Mouse (Mus musculus) hindbrain, postnatal 0 days (tissue): ENCODE data around the gene Kcnj9. TPM values are rescaled to one million over a fixed set of nuclear protein-coding genes. Genes with fewer than 3 reads are reported as not detected.

Experiments
- ATAC-seq: fragments of 200-750 bp; cut with Nextera tagmentation; 2 replicates; pipeline ENCODE4 v1.8.0; 2017; ENCODE audit warnings: mild to moderate bottlenecking, moderate TSS enrichment, moderate library complexity
- DNase-seq: peaks from one replicate; pipeline ENCODE4 v3.0.0-alpha.2; 2015; ENCODE audit warnings: low spot score
- H3K27ac ChIP-seq: fragments of 300-500 bp; sonication (generic); 2 replicates; pipeline ENCODE4 v1.5.1; 2014; ENCODE audit warnings: mild to moderate bottlenecking
- H3K27me3 ChIP-seq: fragments of 300-500 bp; sonication (generic); 2 replicates; pipeline ENCODE4 v1.6.1; 2014; ENCODE audit warnings: low read length, mixed read lengths; ENCODE audit not compliant: insufficient read depth
- H3K36me3 ChIP-seq: fragments of 300-500 bp; sonication (generic); 2 replicates; pipeline ENCODE4 v1.6.1; 2014; ENCODE audit warnings: low read length, mixed read lengths; ENCODE audit not compliant: insufficient read depth
- H3K4me1 ChIP-seq: fragments of 300-500 bp; sonication (generic); 2 replicates; pipeline ENCODE4 v1.6.1; 2014; ENCODE audit warnings: antibody characterized with exemption, low read length, mixed read lengths; ENCODE audit not compliant: insufficient read depth
- H3K4me2 ChIP-seq: fragments of 300-500 bp; sonication (generic); 2 replicates; pipeline ENCODE4 v1.6.1; 2014; ENCODE audit warnings: low read depth, mild to moderate bottlenecking, low read length, moderate library complexity, mixed read lengths
- H3K4me3 ChIP-seq: fragments of 300-500 bp; sonication (generic); 2 replicates; pipeline ENCODE4 v1.5.1; 2014; ENCODE audit warnings: low read length
- H3K9ac ChIP-seq: fragments of 300-500 bp; sonication (generic); replicated peaks from 2 replicates; pipeline ENCODE4 v1.6.1; 2014; ENCODE audit warnings: mild to moderate bottlenecking, low read length, moderate library complexity, mixed read lengths
- H3K9me3 ChIP-seq: fragments of 300-500 bp; sonication (generic); 2 replicates; pipeline ENCODE4 v1.6.1; 2016; ENCODE audit warnings: low read length, mixed read lengths
- CTCF ChIP-seq: IDR thresholded peaks from 2 replicates; pipeline ENCODE4 v1.5.1; 2016; ENCODE audit warnings: antibody characterized with exemption, control low read depth, low read depth
- WGBS: fragments of 180-500 bp; shearing (Covaris S2); extraction: QIAGEN DNeasy Blood & Tissue Kit; methylation state at CpG from one replicate; pipeline ENCODE4 v1.1.7; 2014; 5-methylcytosine and 5-hydroxymethylcytosine counted together
- polyA plus RNA-seq: library from polyadenylated mRNA; unstranded; fragments of >200 nt; fragmentation: Nextera tagmentation; extraction: Ambion mirVana; gene quantifications from 2 replicates; pipeline ENCODE4 v1.2.1, GENCODE M21; 2015
- total RNA-seq: library from RNA; depleted of rRNA; stranded (reverse); fragments of >200 nt; gene quantifications from 2 replicates; pipeline ENCODE4 v1.2.3, GENCODE M21; 2014; rRNA removed

Gene Kcnj9
- total and polyA plus RNA-seq, 2 experiments from 2014 or later = 3.6 to 9.8 TPM

DNA sequence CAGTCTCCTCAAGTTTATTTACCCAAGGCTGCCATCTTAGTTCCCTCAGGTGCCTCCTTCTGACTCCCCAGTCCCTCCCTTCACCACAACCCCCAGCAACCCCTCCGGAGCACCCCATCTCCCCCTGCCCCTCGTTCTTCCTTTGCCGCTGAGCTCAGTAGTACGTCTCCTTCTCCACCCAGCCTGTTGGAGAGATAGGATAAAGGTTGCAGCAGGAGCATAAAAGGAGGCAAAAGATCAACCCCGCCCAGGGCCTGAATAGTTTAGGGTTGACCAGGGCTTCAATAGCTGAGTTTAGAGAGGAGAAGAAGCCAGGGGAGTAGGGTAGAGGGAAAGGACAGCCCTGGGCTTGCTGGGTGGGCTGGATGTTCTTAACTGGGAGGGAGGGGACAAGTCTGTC is 54.6 kb downstream of the Kcnj9 start:
- Histone ChIP-seq H3K27ac (peak overlapping the region; percentile 2; the same call in 1 of the 2 replicates), H3K27me3 (no peaks in the 10 kb centered on the region), H3K4me2 (no peak overlapping the region), H3K4me1 (peaks cover 6% of the 10 kb centered on the region; the same call in 1 of the 2 replicates), H3K36me3 (no peaks in the 10 kb centered on the region), H3K9me3 (no peaks in the 10 kb centered on the region), H3K4me3 (no peak overlapping the region), H3K9ac (no peak overlapping the region)
- whole genome bisulfite sequencing = 76% methylated on average over 5 of the region's 5 CpGs
- no peak for TF ChIP-seq CTCF
- DNase-seq (no peak), ATAC-seq (no peak)

DNA sequence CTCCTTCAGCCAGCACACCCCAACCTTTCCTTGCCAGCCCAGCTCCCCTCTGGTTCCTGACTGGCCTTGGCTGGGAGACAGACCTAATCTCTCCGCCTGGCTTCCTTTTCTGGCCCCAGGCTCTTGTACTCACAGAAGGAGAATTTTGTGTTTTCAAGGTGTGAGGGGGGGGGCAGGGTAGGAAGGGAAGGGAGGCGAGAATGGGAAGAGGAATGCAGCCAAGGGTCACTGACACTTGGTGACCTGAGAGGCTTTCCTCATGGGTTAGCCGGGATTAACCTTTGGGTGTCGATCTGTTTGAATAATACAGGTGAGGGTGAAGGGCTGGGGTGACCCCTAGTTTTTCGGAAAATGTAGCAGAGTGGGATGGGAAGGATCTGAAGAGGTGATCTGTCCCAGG is 55.0 kb downstream of the Kcnj9 start:
- no peaks in the 10 kb centered on the region for H3K27me3 ChIP-seq
- DNase-seq (no peak), ATAC-seq (no peak)
- no peak overlapping the region for H3K4me3 ChIP-seq
- no peaks in the 10 kb centered on the region for H3K9me3 ChIP-seq
- H3K27ac ChIP-seq = peak overlapping the region; percentile 2; the same call in 1 of the 2 replicates
- no peak for TF ChIP-seq CTCF
- no peak overlapping the region for H3K4me2 ChIP-seq
- no peak overlapping the region for H3K9ac ChIP-seq
- H3K4me1 ChIP-seq = peaks cover 6% of the 10 kb centered on the region; the same call in 1 of the 2 replicates
- no peaks in the 10 kb centered on the region for H3K36me3 ChIP-seq
- WGBS = 68% methylated on average over 5 of the region's 5 CpGs

DNA sequence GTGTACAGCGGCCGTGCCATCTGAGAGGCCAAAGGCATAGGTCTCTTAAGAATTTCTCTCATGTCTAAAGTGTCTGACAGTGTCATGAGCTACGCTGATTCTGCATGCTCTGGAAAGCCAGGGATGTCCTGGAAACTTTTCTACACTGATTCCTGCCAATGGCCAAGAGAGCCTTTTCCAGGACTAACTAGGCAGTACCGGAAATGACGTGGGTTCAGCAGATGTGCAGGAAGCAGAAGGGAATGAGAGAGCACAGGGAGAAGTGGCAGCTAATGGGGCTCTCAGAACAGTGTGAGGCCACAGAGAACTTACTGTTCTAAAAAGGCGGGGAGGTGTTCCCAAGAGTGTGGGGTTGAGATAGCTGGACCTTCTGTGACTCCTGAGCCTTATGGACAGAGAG is 55.7 kb downstream of the Kcnj9 start:
- DNase-seq = no peak
- H3K4me2 ChIP-seq = no peak overlapping the region
- no peak for TF ChIP-seq CTCF
- no peaks in the 10 kb centered on the region for H3K9me3 ChIP-seq
- WGBS = 89% methylated on average over 6 of the region's 6 CpGs
- no peak for ATAC-seq
- H3K27ac ChIP-seq = no peak overlapping the region
- H3K36me3 ChIP-seq = no peaks in the 10 kb centered on the region
- no peak overlapping the region for H3K4me3 ChIP-seq
- peaks cover 6% of the 10 kb centered on the region; the same call in 1 of the 2 replicates for H3K4me1 ChIP-seq
- H3K9ac ChIP-seq = no peak overlapping the region
- no peaks in the 10 kb centered on the region for H3K27me3 ChIP-seq

DNA sequence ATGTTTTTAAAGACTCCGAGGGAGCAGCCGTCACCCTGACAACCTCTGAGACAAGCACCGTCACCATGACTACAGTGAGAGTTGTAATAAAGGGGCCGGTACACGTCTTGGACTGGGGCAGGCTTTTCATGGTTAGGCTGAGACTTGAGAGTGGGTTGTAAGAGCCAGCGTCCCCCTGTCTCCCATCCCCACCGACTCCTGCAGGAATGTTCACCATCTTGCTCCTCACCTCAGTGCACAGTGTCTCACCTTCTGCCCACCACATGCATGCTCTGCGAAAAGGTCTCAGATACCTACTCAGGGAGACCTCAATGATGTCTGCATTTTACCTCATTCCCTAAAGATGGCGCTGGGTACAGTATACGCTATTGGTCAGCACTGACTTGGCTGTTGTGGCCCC is 57.4 kb downstream of the Kcnj9 start:
- Histone ChIP-seq H3K4me3 (no peak overlapping the region), H3K27me3 (no peaks in the 10 kb centered on the region), H3K4me1 (peaks cover 6% of the 10 kb centered on the region; the same call in 1 of the 2 replicates), H3K9me3 (no peaks in the 10 kb centered on the region), H3K9ac (no peak overlapping the region), H3K27ac (0 out of 2 replicates have a peak overlapping the region, but pooled peaks have one; percentile 22), H3K4me2 (no peak overlapping the region), H3K36me3 (no peaks in the 10 kb centered on the region)
- WGBS = 33% methylated on average over 10 of the region's 10 CpGs
- DNase-seq (peak; percentile 70), ATAC-seq (peak; percentile 90)
- no peak for TF ChIP-seq CTCF

DNA sequence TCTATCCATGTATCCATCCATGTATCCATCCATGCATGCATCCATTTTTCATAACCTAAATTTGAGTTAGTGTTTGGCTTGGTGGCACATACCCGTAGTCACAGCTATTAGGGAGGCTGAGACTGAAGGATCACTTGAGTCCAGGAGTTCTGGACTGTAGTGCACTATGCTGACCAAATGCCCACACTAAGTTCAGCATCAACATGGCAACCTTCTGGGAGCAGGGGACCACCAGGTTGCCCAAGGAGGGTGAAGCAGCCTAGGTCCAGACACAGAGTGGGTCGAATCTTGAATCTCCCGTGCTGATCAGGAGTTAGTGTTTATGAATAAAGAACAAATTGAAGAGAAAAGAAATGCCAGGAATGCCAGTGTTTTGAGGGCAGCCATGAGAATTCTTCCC is 57.9 kb downstream of the Kcnj9 start:
- H3K4me2 ChIP-seq = no peak overlapping the region
- TF ChIP-seq CTCF = no peak
- H3K4me3 ChIP-seq = no peak overlapping the region
- no peaks in the 10 kb centered on the region for H3K27me3 ChIP-seq
- ATAC-seq (peak; percentile 18; the same call in 1 of the 2 replicates), DNase-seq (no peak)
- 0 out of 2 replicates have a peak overlapping the region, but pooled peaks have one; percentile 22 for H3K27ac ChIP-seq
- H3K9me3 ChIP-seq = no peaks in the 10 kb centered on the region
- WGBS = 51% methylated on average over 3 of the region's 3 CpGs
- H3K36me3 ChIP-seq = no peaks in the 10 kb centered on the region
- H3K4me1 ChIP-seq = peaks cover 6% of the 10 kb centered on the region; the same call in 1 of the 2 replicates
- H3K9ac ChIP-seq = no peak overlapping the region

Other genes with a start within 250 kb of the Kcnj9 start
- 189 and 191 TPM in 2 replicates for gene Copa, start 246.8 kb downstream of the Kcnj9 start, total RNA-seq
- gene Copa, start 246.8 kb downstream of the Kcnj9 start, polyA plus RNA-seq = 136 and 142 TPM in 2 replicates
- gene Ncstn, start 246.5 kb downstream of the Kcnj9 start, total RNA-seq = 77.5 and 86.9 TPM in 2 replicates
- gene Ncstn, start 246.5 kb downstream of the Kcnj9 start, polyA plus RNA-seq = 95.0 and 101 TPM in 2 replicates
- 185 and 203 TPM in 2 replicates for gene Pex19, start 202.6 kb downstream of the Kcnj9 start, total RNA-seq
- gene Pex19, start 202.6 kb downstream of the Kcnj9 start, polyA plus RNA-seq = 140 and 144 TPM in 2 replicates
- gene Dcaf8, start 181.2 kb downstream of the Kcnj9 start, total RNA-seq = 67.1 and 73.0 TPM in 2 replicates
- 73.1 and 79.1 TPM in 2 replicates for gene Dcaf8, start 181.2 kb downstream of the Kcnj9 start, polyA plus RNA-seq
- gene Pea15a, start 122.5 kb downstream of the Kcnj9 start, total RNA-seq = 289 and 309 TPM in 2 replicates
- 503 and 511 TPM in 2 replicates for gene Pea15a, start 122.5 kb downstream of the Kcnj9 start, polyA plus RNA-seq
- gene Casq1, start 109.5 kb downstream of the Kcnj9 start, total RNA-seq = 0.78 and 2.4 TPM in 2 replicates
- gene Casq1, start 109.5 kb downstream of the Kcnj9 start, polyA plus RNA-seq = 1.7 and 2.0 TPM in 2 replicates
- gene Atp1a4, start 70.9 kb downstream of the Kcnj9 start, total RNA-seq = 0.10 TPM in 1 of 2 replicates, not detected in the other
- gene Atp1a4, start 70.9 kb downstream of the Kcnj9 start, polyA plus RNA-seq = 0.05 TPM in 1 of 2 replicates, not detected in the other
- gene Igsf8, start 67.7 kb downstream of the Kcnj9 start, total RNA-seq = 136 and 150 TPM in 2 replicates
- 90.2 and 90.8 TPM in 2 replicates for gene Igsf8, start 67.7 kb downstream of the Kcnj9 start, polyA plus RNA-seq
- gene Atp1a2, start 31.3 kb downstream of the Kcnj9 start, total RNA-seq = 546 and 572 TPM in 2 replicates
- 119 and 123 TPM in 2 replicates for gene Atp1a2, start 31.3 kb downstream of the Kcnj9 start, polyA plus RNA-seq
- gene Kcnj10, start 11.9 kb upstream of the Kcnj9 start, total RNA-seq = 8.6 and 10.0 TPM in 2 replicates
- gene Kcnj10, start 11.9 kb upstream of the Kcnj9 start, polyA plus RNA-seq = 5.4 and 5.6 TPM in 2 replicates
- gene Pigm, start 47.2 kb upstream of the Kcnj9 start, total RNA-seq = 12.2 and 14.7 TPM in 2 replicates
- 2.7 and 3.0 TPM in 2 replicates for gene Pigm, start 47.2 kb upstream of the Kcnj9 start, polyA plus RNA-seq
- not detected in 2 replicates for gene Slamf9, start 146.0 kb upstream of the Kcnj9 start, total RNA-seq
- 0.39 and 0.49 TPM in 2 replicates for gene Slamf9, start 146.0 kb upstream of the Kcnj9 start, polyA plus RNA-seq
- 17.9 and 33.0 TPM in 2 replicates for gene Igsf9, start 152.5 kb upstream of the Kcnj9 start, total RNA-seq
- gene Igsf9, start 152.5 kb upstream of the Kcnj9 start, polyA plus RNA-seq = 10.5 and 13.5 TPM in 2 replicates
- gene Tagln2, start 170.7 kb upstream of the Kcnj9 start, total RNA-seq = 45.1 and 70.2 TPM in 2 replicates
- 59.2 and 61.6 TPM in 2 replicates for gene Tagln2, start 170.7 kb upstream of the Kcnj9 start, polyA plus RNA-seq
- gene Cfap45, start 191.5 kb upstream of the Kcnj9 start, total RNA-seq = 1.0 and 1.2 TPM in 2 replicates
- 3.7 and 4.5 TPM in 2 replicates for gene Cfap45, start 191.5 kb upstream of the Kcnj9 start, polyA plus RNA-seq
- 1.9 and 2.9 TPM in 2 replicates for gene Vsig8, start 226.6 kb upstream of the Kcnj9 start, total RNA-seq
- 1.9 and 2.0 TPM in 2 replicates for gene Vsig8, start 226.6 kb upstream of the Kcnj9 start, polyA plus RNA-seq